Mouse (Mus musculus): ENCODE results near the gene Pik3c2b. TPM values are rescaled to one million over a fixed set of nuclear protein-coding genes. Genes with fewer than 3 reads are reported as not detected.
"Not testable (repeated sequence)": the region's sequence is repeated elsewhere in the genome, so short reads cannot be mapped to it uniquely, and the experiment has no call there.

Pik3c2b gene
- total RNA-seq, 4 experiments from 2014 or later = 9.2 to 12.8 (median 11.0) TPM

- no peak for DNase-seq (ENCODE audit: low spot score in 2 of 2)
These were observed 12.5 kb upstream of the Pik3c2b start for GRCm38 (mm10) chr1:133032981-133033315.

GRCm38 (mm10) chr1:133033316-133034090 lies 12.0 kb upstream of the Pik3c2b start:
- DNase-seq (ENCODE audit: low spot score in 2 of 2) = peak in 1 of 2 experiments; percentile 30

- DNase-seq (ENCODE audit: low spot score in 2 of 2) = peak in 1 of 2 experiments; percentile 29
These were observed 11.4 kb upstream of the Pik3c2b start for GRCm38 (mm10) chr1:133034091-133034460.

DNA sequence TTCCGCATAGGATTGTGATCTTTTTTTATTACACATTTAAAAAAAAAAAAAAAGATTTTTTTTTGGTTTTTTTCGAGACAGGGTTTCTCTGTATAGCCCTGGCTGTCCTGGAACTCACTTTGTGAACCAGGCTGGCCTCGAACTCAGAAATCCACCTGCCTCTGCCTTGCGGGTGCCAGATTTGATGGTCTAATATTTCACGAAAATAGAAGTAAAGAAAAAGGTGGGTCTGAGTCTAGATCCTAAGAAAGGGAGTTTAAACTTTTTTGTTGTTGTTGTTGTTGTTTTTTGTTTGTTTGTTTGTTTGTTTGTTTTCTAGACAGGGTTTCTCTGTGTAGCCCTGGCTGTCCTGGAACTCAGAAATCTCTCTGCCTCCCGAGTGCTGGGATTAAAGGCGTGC lies 10.8 kb upstream of the Pik3c2b start:
- DNase-seq (ENCODE audit: low spot score in 2 of 2) = not testable (repeated sequence)

DNA sequence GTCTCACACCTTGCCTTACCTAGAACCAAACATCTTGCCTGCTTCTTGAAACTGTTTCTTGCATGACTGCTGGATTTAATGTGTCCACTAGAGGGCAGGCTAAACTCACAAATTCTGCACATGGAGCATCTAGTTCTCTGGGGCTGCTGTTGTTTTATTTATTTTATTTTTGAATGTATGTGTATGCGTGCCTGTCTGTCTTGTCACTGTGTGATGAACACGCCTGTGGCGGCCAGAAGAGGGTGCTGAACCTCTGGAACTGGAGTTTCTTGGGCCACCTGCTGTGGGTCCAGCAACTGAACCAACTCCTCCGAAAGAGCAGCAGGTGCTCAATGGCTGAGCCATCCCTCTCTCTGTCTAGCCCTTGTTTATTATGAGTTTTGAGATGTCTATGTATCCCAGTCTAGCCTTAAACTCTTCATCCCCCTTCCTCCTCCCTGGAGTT lies 5.9 kb upstream of the Pik3c2b start:
- DNase-seq (ENCODE audit: low spot score in 2 of 2) = peak in 1 of 2 experiments; percentile 30

- peak; percentile 55 to 72 for DNase-seq (ENCODE audit: low spot score in 2 of 2)
These were observed 484 bp downstream of the Pik3c2b start for GRCm38 (mm10) chr1:133045861-133046440.

- no peak for DNase-seq (ENCODE audit: low spot score in 2 of 2)
These were observed 1.0 kb downstream of the Pik3c2b start for GRCm38 (mm10) chr1:133046441-133046931.

- DNase-seq (ENCODE audit: low spot score in 2 of 2) = peak in 1 of 2 experiments; percentile 31
These were observed 2.1 kb downstream of the Pik3c2b start for GRCm38 (mm10) chr1:133047575-133047974.

- DNase-seq (ENCODE audit: low spot score in 2 of 2) = no peak
These were observed 3.2 kb downstream of the Pik3c2b start for GRCm38 (mm10) chr1:133048690-133049089.

- no peak for DNase-seq (ENCODE audit: low spot score in 2 of 2)
These were observed 4.5 kb downstream of the Pik3c2b start for GRCm38 (mm10) chr1:133050001-133050431.

DNA sequence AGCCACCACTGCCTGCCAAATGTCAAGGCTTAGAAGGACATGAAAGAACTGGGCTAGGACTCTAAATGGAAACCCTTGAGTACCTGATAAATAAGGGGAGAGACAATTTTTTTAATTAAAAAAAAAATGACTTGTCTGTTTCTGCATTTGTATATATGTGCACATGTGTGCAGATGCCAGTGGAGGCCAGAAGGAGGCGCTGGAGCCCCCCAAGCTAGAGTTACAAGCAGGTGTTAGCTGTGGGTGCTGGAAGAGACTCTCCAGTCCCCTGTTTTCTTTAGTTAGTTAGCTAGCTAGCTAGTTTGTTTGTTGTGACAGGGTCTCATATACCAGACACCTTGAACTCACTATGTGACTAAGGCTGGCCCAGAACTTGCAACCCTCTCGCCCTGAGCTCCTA lies 6.4 kb downstream of the Pik3c2b start:
- DNase-seq (ENCODE audit: low spot score in 2 of 2) = no peak

DNA sequence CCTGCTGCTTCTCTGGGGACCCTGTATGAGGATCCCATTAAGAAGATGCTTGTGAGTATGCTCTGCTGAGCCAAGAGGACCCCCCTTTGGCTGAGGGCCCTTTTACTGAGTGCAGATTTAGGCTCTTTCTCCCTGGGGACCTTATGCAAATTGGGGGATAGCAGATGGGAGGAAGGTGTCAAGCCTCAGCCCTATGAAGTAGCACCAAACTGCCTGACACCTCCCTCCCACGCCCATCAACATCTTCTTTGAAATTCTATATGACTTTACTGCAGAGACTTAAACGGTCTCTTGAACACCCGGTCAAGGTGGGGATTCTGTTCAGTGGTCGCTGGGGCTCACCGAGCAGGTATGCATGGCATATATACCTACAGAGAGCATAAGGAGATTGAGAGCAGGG lies 7.6 kb downstream of the Pik3c2b start:
- no peak for DNase-seq (ENCODE audit: low spot score in 2 of 2)

DNA sequence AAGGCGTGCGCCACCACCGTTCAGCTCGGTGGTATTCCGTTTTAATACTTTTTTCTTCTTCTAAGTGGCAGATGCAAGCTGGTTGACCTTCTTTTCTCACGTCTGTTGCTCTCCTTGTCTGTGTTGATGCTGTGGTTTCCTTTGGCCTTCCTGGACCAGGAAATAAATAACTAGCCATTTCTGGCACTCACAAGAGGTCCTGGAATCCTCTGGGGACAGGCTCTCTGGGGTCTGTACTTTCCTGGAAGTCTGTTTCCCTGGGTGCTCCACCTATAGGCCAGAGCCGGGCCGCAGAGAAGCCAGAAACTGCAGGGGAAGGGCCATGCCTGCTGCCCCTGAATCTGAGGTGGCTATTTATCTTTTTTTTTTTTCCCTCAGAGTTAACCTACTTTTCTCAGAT lies 8.9 kb downstream of the Pik3c2b start:
- no peak for DNase-seq (ENCODE audit: low spot score in 2 of 2)

- no peak for DNase-seq (ENCODE audit: low spot score in 2 of 2)
These were observed 12.0 kb downstream of the Pik3c2b start for GRCm38 (mm10) chr1:133057345-133058034.

DNA sequence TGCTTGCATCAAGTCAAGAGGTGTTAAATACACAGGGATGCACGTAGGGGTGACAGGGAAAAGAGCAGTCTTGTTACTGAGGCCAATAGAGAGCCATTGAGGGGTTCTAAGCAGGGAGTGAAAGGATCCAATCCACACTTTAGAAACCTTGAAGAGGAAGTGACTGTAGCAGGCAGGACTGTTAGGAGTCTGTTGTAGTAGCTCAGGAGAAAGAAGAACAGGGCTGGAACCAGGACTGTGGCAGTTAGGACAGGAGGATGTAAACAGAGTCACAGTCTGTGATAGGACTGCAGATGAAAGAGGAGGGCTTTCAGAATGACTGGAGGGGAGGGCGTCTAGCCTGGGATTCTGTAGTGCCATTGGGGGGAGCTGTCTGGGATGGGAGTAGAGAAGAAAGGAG lies 14.1 kb downstream of the Pik3c2b start:
- DNase-seq (ENCODE audit: low spot score in 2 of 2) = no peak

- DNase-seq (ENCODE audit: low spot score in 2 of 2) = no peak
These were observed 15.2 kb downstream of the Pik3c2b start for GRCm38 (mm10) chr1:133060681-133061080.

- DNase-seq (ENCODE audit: low spot score in 2 of 2) = no peak
These were observed 17.7 kb downstream of the Pik3c2b start for GRCm38 (mm10) chr1:133063164-133063563.

GRCm38 (mm10) chr1:133068268-133068667 lies 22.8 kb downstream of the Pik3c2b start:
- peak; percentile 46 to 55 for DNase-seq (ENCODE audit: low spot score in 2 of 2)

GRCm38 (mm10) chr1:133068669-133069274 lies 23.3 kb downstream of the Pik3c2b start:
- no peak for DNase-seq (ENCODE audit: low spot score in 2 of 2)

DNA sequence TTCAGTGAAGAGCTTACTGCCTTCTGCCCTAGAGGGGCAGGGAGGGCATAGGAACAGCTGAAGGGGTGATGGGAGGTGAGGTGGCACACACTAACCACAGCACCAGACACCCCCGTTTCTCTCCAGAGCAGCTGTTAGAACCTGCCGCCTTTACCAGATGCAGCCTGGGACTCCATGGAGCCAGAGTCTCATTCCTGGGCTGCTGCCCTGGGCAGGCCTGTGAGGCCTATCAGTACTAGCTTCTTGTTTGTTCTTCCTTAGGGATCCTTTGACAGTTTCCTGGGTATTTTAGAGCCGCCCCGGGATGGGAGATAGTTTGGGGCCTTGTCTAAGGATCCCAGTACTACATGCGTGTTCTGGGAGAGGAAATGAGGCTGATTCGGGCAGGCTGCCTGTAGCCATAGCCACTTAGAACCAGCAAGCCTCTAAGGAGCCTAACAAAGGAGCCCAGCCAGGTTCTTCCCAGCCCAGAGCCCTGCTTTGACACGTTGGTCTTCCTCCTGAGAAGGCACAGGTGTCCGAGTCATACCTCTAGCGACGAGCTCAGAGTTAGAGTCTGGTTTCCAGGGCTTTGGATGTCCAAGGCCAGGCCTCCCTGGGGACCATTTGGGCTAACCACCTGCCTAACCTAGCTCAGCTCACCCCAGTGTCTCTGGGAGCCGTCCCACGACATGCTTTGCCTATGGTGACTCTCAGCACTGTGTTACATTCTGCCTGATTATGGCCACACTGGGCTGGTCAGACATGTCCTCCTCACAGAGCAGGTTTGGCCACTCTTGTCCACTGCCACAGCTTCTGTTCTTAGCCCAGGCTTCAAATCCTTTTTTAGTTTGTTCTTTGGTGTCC lies 24.0 kb downstream of the Pik3c2b start:
- DNase-seq (ENCODE audit: low spot score in 2 of 2) = peak in 1 of 2 experiments; percentile 33

- no peak for DNase-seq (ENCODE audit: low spot score in 2 of 2)
These were observed 24.7 kb downstream of the Pik3c2b start for GRCm38 (mm10) chr1:133070157-133070556.
